Mouse (Mus musculus) megakaryocyte progenitor cell, adult 5-6 weeks (primary cell): ENCODE data around the gene Stradb. TPM values are rescaled to one million over a fixed set of nuclear protein-coding genes. Genes with fewer than 3 reads are reported as not detected.

Experiments
- ATAC-seq: replicated peaks from 2 replicates; pipeline ENCODE4 v1.8.0; 2016; ENCODE audit warnings: mild to moderate bottlenecking, moderate TSS enrichment, inconsistent platforms; ENCODE audit not compliant: poor library complexity
- total RNA-seq, 2 experiments: library from RNA; stranded (forward) in 1 of 2; stranded (reverse) in 1 of 2; fragments of 157-497, 149-512 nt in 1 of 2; fragments of 200-1000 nt in 1 of 2; gene quantifications; 2 replicates each; pipeline versions ENCODE4 v1.2.3 to v1.2.4; 2015 to 2017

The Stradb gene
- total RNA-seq, 2 experiments from 2014 or later, result 9.5 to 24.9 TPM

- ATAC-seq, result no peak
Measured at GRCm38 (mm10) chr1:58959682-58960081, 13.6 kb upstream of the Stradb start.

- peak; percentile 21; the same call in 1 of the 2 replicates for ATAC-seq
Measured at GRCm38 (mm10) chr1:58961152-58961893, 12.0 kb upstream of the Stradb start.

- peak; percentile 79 for ATAC-seq
Measured at GRCm38 (mm10) chr1:58962418-58962817, 10.9 kb upstream of the Stradb start.

- ATAC-seq, result peak; percentile 45
Measured at GRCm38 (mm10) chr1:58962865-58963264, 10.5 kb upstream of the Stradb start.

- ATAC-seq, result no peak
Measured at GRCm38 (mm10) chr1:58967534-58967933, 5.8 kb upstream of the Stradb start.

DNA sequence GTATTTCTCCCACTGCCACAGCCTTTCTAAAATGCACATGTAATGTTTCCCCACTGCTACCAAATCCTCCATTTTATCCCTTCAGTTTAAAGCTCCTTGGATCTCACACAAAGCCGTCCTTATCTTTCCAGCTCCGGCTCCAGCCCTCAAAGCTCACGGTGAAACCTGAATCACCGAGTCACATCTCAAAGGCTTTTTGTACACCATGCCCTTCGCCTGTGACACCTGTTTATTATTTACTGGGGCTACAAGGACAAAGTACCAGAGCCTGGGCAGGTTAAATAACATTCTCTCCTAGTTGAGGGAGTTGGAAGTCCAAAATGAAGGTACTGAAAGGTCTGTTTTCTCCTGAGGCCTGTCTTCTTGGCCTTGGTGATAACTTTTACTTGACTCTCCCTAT is 3.3 kb upstream of the Stradb start:
- ATAC-seq, result no peak

DNA sequence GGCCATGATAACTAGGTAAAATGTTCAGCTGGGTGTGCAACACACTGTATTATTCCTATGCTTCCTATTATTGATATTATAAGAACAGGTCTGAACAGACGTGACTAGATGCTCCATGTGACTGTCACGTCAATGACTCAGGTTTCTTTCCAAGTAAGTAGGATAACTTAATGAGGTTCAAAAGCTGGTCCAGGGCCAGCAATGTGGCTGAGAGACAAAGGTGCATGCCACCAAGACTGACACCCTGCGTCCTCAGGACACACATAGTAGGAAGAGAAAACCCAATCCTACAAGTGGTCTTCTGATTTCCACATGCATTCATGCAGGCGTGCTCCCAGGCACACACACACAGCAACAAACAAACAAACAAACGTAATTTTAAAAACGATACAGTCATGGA is 2.2 kb upstream of the Stradb start:
- no peak for ATAC-seq

DNA sequence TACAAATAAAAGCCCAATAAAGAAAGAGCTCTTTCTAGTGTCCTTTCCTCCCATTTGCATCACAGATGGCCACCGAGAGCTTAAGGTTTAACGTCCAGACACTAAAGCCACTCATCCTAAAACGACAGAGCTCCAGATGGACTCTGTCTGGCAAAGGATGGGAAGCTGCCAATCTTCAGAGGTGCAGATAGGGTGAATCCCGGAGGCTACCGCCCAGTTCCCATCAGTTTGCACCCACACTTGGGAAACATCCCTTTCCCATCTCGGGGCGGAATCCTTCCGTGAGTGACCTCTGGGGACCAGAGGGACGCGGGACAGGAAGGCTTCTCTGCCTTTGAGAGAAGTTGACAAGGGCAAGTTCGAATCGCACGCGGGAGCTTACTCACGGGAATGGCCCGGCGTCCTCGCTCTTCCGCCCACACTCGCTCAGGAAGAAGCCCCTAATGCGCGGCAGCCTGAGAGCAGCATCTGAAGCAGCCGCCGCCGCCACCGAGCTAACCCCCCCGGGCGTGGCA is 414 bp upstream of the Stradb start:
- no peak for ATAC-seq

- no peak for ATAC-seq
Measured at GRCm38 (mm10) chr1:58982276-58982675, 9.0 kb downstream of the Stradb start.

GRCm38 (mm10) chr1:58984586-58984985 is 11.3 kb downstream of the Stradb start:
- ATAC-seq, result no peak

DNA sequence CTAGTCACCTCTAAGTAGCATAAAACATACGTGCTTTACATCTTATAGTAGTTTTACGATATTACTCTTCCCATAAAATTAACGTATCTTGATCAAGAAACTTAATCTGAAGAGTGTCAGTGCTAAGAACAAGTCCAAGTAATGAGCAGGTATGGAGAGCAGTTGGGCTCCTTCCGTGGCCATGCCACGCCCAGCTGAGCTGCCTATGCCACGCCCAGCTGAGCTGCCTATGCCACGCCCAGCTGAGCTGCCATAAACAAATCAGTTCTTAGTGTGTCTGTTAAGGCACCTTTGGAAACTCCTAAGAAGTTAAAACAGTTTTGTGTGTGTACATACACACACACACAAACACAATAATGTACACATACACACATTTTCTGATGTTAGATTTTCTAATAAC is 19.8 kb downstream of the Stradb start:
- ATAC-seq, result peak; percentile 75

DNA sequence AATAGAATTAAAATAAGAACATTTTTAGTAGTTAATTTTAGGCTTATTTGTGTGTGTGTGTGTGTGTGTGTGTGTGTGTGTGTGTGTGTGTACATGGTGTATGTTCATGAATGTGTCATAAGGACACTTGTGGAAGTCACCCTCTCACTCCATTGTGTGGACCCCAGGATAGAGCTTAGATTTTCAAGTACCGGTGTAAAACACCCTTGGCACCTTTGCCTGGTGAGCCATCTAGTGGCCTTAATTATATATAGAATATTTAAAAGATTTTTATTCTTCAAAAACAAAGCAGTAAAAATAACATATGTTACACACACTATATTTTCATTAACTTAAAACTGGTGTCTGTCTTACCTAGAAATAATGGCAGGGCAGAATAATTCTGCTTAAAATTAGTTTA is 20.4 kb downstream of the Stradb start:
- ATAC-seq, result peak; percentile 46; the same call in 1 of the 2 replicates

DNA sequence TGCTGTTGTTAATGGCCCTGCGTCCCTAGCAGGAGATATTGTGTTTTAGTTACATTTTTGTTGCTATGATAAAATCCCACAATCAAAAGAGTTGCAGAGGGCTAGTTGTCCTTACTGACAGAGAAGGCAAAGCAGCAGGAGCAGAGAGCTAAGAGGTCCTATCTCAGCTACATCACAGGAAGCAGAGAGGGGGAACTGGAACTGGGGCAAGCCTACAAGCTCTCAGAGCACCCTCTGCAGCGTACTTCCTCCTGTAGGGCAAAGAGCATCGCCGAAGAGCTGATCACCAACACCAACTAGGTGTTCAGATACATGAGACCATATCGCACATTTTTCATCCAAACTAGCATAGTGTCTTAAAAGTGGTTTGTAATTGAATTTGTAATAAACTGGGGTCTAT is 22.0 kb downstream of the Stradb start:
- ATAC-seq, result peak; percentile 60

GRCm38 (mm10) chr1:59009250-59009649 is 35.9 kb downstream of the Stradb start:
- peak; percentile 73 for ATAC-seq

- no peak for ATAC-seq
Measured at GRCm38 (mm10) chr1:59021556-59021955, 48.2 kb downstream of the Stradb start.

GRCm38 (mm10) chr1:59037723-59038122 is 64.4 kb downstream of the Stradb start:
- no peak for ATAC-seq

Other genes with a start within 250 kb of the Stradb start
- 182 and 183 TPM in 2 replicates for gene Casp8, start 178.1 kb upstream of the Stradb start, total RNA-seq (2015)
- 124 and 136 TPM in 2 replicates for gene Casp8, start 178.1 kb upstream of the Stradb start, total RNA-seq (2017)
- gene Trak2, start 92 bp upstream of the Stradb start, total RNA-seq (2015), result 27.4 and 32.9 TPM in 2 replicates
- 21.4 and 23.4 TPM in 2 replicates for gene Trak2, start 92 bp upstream of the Stradb start, total RNA-seq (2017)
- not detected in 2 replicates for gene C2cd6, start 121.4 kb downstream of the Stradb start, total RNA-seq (2015)
- gene C2cd6, start 121.4 kb downstream of the Stradb start, total RNA-seq (2017), result not detected in 2 replicates
- 6.2 and 9.2 TPM in 2 replicates for gene Tmem237, start 146.9 kb downstream of the Stradb start, total RNA-seq (2015)
- 10.0 and 16.9 TPM in 2 replicates for gene Tmem237, start 146.9 kb downstream of the Stradb start, total RNA-seq (2017)
- 0.68 and 1.2 TPM in 2 replicates for gene Mpp4, start 189.9 kb downstream of the Stradb start, total RNA-seq (2015)
- gene Mpp4, start 189.9 kb downstream of the Stradb start, total RNA-seq (2017), result 0.42 and 1.0 TPM in 2 replicates